Mouse (Mus musculus) lung, adult 2 months (tissue): ENCODE results near the gene Ryk. TPM values are rescaled to one million over a fixed set of nuclear protein-coding genes. Genes with fewer than 3 reads are reported as not detected.

Experiments used
- DNase-seq: peaks from one replicate; pipeline ENCODE4 v3.0.0; 2022
- H3K4me1 ChIP-seq: fragments of 200-500 bp; 2 replicates; pipeline ENCODE4 v1.6.1; 2011; ENCODE audit warnings: low read length; ENCODE audit not compliant: control insufficient read depth, insufficient read depth
- H3K4me3 ChIP-seq: fragments of 200-500 bp; replicated peaks from 2 replicates; pipeline ENCODE3; 2011; ENCODE audit warnings: low read depth, mild to moderate bottlenecking, control low read depth, low read length; ENCODE audit errors: extremely low read depth
- CTCF ChIP-seq: fragments of 200-500 bp; IDR thresholded peaks from 2 replicates; pipeline ENCODE4 v1.5.1; 2011; ENCODE audit warnings: mild to moderate bottlenecking, low read length, control low read depth; ENCODE audit not compliant: insufficient read depth
- POLR2A ChIP-seq: fragments of 200-500 bp; IDR thresholded peaks from 2 replicates; pipeline ENCODE4 v1.6.1; 2011; ENCODE audit warnings: low read depth, mild to moderate bottlenecking, control low read depth, low read length, borderline replicate concordance; ENCODE audit errors: extremely low read depth
- WGBS: fragments of 180-500 bp; shearing (Covaris S2); methylation state at CpG from one replicate; pipeline ENCODE4 v1.1.7; 2018; 5-methylcytosine and 5-hydroxymethylcytosine counted together
- polyA plus RNA-seq: library from polyadenylated mRNA; depleted of rRNA; stranded (reverse); fragments of >200 nt; gene quantifications from 2 replicates; pipeline ENCODE4 v1.2.3, GENCODE M21; 2012; rRNA removed

The Ryk gene
- 53.1 and 76.1 TPM in 2 replicates for polyA plus RNA-seq

- Histone ChIP-seq H3K4me1 (peaks cover 6% of the 10 kb centered on the region; the same call in 1 of the 2 replicates), H3K4me3 (peak within 1 kb of the TSS; percentile 97)
- TF ChIP-seq CTCF (no peak), POLR2A (no peak)
- 1% methylated on average over 109 of the region's 119 CpGs for WGBS
- DNase-seq = peak; percentile 70
Measured at GRCm38 (mm10) chr9:102834742-102835591, at the start of gene Ryk. Gene Ryk (plus strand): TSS chr9:102834917.

- no peaks in the 10 kb centered on the region for H3K4me1 ChIP-seq
- no peak overlapping the region for H3K4me3 ChIP-seq
- DNase-seq = no peak
- whole genome bisulfite sequencing = 80% methylated on average over 3 of the region's 3 CpGs
- TF ChIP-seq CTCF = no peak
- TF ChIP-seq POLR2A = no peak
Measured at GRCm38 (mm10) chr9:102789491-102789890, 45.2 kb upstream of the Ryk start.

- 34% methylated on average over 9 of the region's 9 CpGs for WGBS
- DNase-seq = no peak
- Histone ChIP-seq H3K4me1 (no peaks in the 10 kb centered on the region), H3K4me3 (no peak overlapping the region)
- no peak for TF ChIP-seq CTCF
- TF ChIP-seq POLR2A = no peak
Measured at GRCm38 (mm10) chr9:102791845-102792244, 42.9 kb upstream of the Ryk start.

- Histone ChIP-seq H3K4me1 (no peaks in the 10 kb centered on the region), H3K4me3 (no peak overlapping the region)
- TF ChIP-seq POLR2A (no peak), CTCF (no peak)
- WGBS = 59% methylated on average over 15 of the region's 15 CpGs
- no peak for DNase-seq
Measured at GRCm38 (mm10) chr9:102792836-102793235, 41.9 kb upstream of the Ryk start.

GRCm38 (mm10) chr9:102793286-102793809, 41.4 kb upstream of the Ryk start:
- no peak for TF ChIP-seq POLR2A
- no peak for TF ChIP-seq CTCF
- 41% methylated on average over 12 of the region's 12 CpGs for WGBS
- Histone ChIP-seq H3K4me3 (no peak overlapping the region), H3K4me1 (no peaks in the 10 kb centered on the region)
- no peak for DNase-seq

GRCm38 (mm10) chr9:102798406-102798805, 36.3 kb upstream of the Ryk start:
- TF ChIP-seq CTCF (no peak), POLR2A (no peak)
- WGBS = 72% methylated on average over 4 of the region's 4 CpGs
- Histone ChIP-seq H3K4me1 (no peaks in the 10 kb centered on the region), H3K4me3 (no peak overlapping the region)
- DNase-seq = no peak

GRCm38 (mm10) chr9:102806056-102806573, 28.6 kb upstream of the Ryk start:
- Histone ChIP-seq H3K4me1 (peaks cover 6% of the 10 kb centered on the region), H3K4me3 (no peak overlapping the region)
- TF ChIP-seq POLR2A (no peak), CTCF (no peak)
- 45% methylated on average over 10 of the region's 10 CpGs for WGBS
- no peak for DNase-seq

- TF ChIP-seq POLR2A (no peak), CTCF (no peak)
- DNase-seq = no peak
- peaks cover 2% of the 10 kb centered on the region for H3K4me1 ChIP-seq
- whole genome bisulfite sequencing = 56% methylated on average over 5 of the region's 5 CpGs
- H3K4me3 ChIP-seq = no peak overlapping the region
Measured at GRCm38 (mm10) chr9:102811192-102811591, 23.5 kb upstream of the Ryk start.

- TF ChIP-seq CTCF (no peak), POLR2A (no peak)
- no peak for DNase-seq
- no peaks in the 10 kb centered on the region for H3K4me1 ChIP-seq
- H3K4me3 ChIP-seq = no peak overlapping the region
Measured at GRCm38 (mm10) chr9:102818228-102818627, 16.5 kb upstream of the Ryk start.

- Histone ChIP-seq H3K4me3 (no peak overlapping the region), H3K4me1 (no peaks in the 10 kb centered on the region)
- WGBS = 86% methylated on average over 7 of the region's 7 CpGs
- no peak for DNase-seq
- TF ChIP-seq CTCF (no peak), POLR2A (no peak)
Measured at GRCm38 (mm10) chr9:102828604-102829003, 6.1 kb upstream of the Ryk start.
